In the genomic region with DNA sequence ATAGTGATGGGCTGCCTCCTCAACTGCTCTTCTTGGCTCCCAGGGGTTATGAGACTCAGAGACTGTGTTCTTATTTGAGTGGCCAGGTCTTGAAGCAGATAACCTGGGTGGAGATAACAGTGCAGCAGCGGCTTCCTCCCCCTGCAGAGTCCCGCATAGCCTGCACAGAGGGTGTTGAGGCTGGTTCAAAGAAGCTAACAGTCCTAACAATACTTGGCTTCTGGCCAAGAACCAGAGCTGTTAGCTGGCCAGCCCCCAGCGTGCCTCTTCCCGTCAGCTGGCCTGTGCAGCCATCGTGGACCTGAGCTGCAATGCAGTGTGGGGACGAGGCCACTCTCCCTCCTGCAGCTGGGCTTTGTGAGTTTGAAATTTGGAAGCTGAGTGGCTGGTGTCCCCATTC, we compare ENCODE assay signal across 8 mouse cellular contexts. TPM values are rescaled to one million over a fixed set of nuclear protein-coding genes. Genes with fewer than 3 reads are reported as not detected.
DNase-seq lines count a peak whose midpoint lies in the region; ATAC-seq and TF ChIP-seq lines count a peak whose summit lies in the region.

No protein-coding gene starts in this region.

- 27% methylated on average over 6 of the region's 6 CpGs for WGBS in midbrain, embryonic 12.5 days
- WGBS in midbrain, embryonic 11.5 days, result 46% methylated on average over 6 of the region's 6 CpGs
- 11% methylated on average over 6 of the region's 6 CpGs for WGBS in forebrain, postnatal 0 days
- 11% methylated on average over 6 of the region's 6 CpGs for WGBS in hindbrain, embryonic 16.5 days
- WGBS in lung, embryonic 14.5 days, result 5% methylated on average over 6 of the region's 6 CpGs
- 3% methylated on average over 6 of the region's 6 CpGs for WGBS in stomach, embryonic 16.5 days

- TF ChIP-seq CTCF in forebrain, postnatal 0 days (IDR thresholded peaks at IDR 0.05; ENCODE audit: low read depth), result no peak
- no peak for TF ChIP-seq CTCF in lung, embryonic 14.5 days (IDR thresholded peaks at IDR 0.05; ENCODE audit: low read depth)

- H3K27me3 ChIP-seq in midbrain, embryonic 12.5 days, result peaks cover 6% of the 10 kb centered on the region; the same call in 1 of the 2 replicates
- no peaks in the 10 kb centered on the region for H3K27me3 ChIP-seq in midbrain, embryonic 11.5 days (ENCODE audit: control insufficient read depth, insufficient read depth, low read length)
- H3K27me3 ChIP-seq in forebrain, postnatal 0 days (ENCODE audit: insufficient read depth, low read length), result no peaks in the 10 kb centered on the region
- no peaks in the 10 kb centered on the region for H3K27me3 ChIP-seq in hindbrain, embryonic 16.5 days (replicated peaks; ENCODE audit: control insufficient read depth, insufficient read depth, low read length)
- no peaks in the 10 kb centered on the region for H3K27me3 ChIP-seq in lung, embryonic 14.5 days (ENCODE audit: insufficient read depth, low read length)
- no peaks in the 10 kb centered on the region for H3K27me3 ChIP-seq in stomach, embryonic 16.5 days (ENCODE audit: control insufficient read depth, insufficient read depth, low read length)

- H3K4me1 ChIP-seq in midbrain, embryonic 12.5 days, result peaks cover 13% of the 10 kb centered on the region
- H3K4me1 ChIP-seq in midbrain, embryonic 11.5 days (ENCODE audit: control insufficient read depth, insufficient read depth, low read length), result 0 out of 2 replicates have a peak, but pooled peaks cover 3% of the 10 kb centered on the region
- H3K4me1 ChIP-seq in forebrain, postnatal 0 days (ENCODE audit: insufficient read depth), result peaks cover 13% of the 10 kb centered on the region
- peaks cover 14% of the 10 kb centered on the region for H3K4me1 ChIP-seq in hindbrain, embryonic 16.5 days (ENCODE audit: control insufficient read depth, insufficient read depth, low read depth, low read length)
- peaks cover 30% of the 10 kb centered on the region for H3K4me1 ChIP-seq in lung, embryonic 14.5 days (ENCODE audit: insufficient read depth)
- peaks cover 28% of the 10 kb centered on the region for H3K4me1 ChIP-seq in stomach, embryonic 16.5 days (ENCODE audit: control insufficient read depth, insufficient read depth, low read length)

- ATAC-seq in midbrain, embryonic 12.5 days (ENCODE audit: low FRiP score, low read depth), result 0 out of 2 replicates have a peak, but pooled peaks have one; percentile 52
- ATAC-seq in midbrain, embryonic 11.5 days (ENCODE audit: low FRiP score), result no peak
- ATAC-seq in forebrain, postnatal 0 days, result peak; percentile 62
- peak; percentile 70 for ATAC-seq in hindbrain, embryonic 16.5 days
- peak; percentile 79 for ATAC-seq in lung, embryonic 14.5 days (ENCODE audit: insufficient read depth)
- peak; percentile 80 for ATAC-seq in stomach, embryonic 16.5 days (ENCODE audit: insufficient read depth, low FRiP score)

- no peaks in the 10 kb centered on the region for H3K36me3 ChIP-seq in midbrain, embryonic 12.5 days
- H3K36me3 ChIP-seq in midbrain, embryonic 11.5 days (ENCODE audit: control insufficient read depth, insufficient read depth, low read length), result no peaks in the 10 kb centered on the region
- no peaks in the 10 kb centered on the region for H3K36me3 ChIP-seq in forebrain, postnatal 0 days (ENCODE audit: insufficient read depth)
- H3K36me3 ChIP-seq in hindbrain, embryonic 16.5 days (ENCODE audit: control insufficient read depth, insufficient read depth, low read length), result no peaks in the 10 kb centered on the region
- H3K36me3 ChIP-seq in lung, embryonic 14.5 days (ENCODE audit: insufficient read depth), result no peaks in the 10 kb centered on the region
- H3K36me3 ChIP-seq in stomach, embryonic 16.5 days (ENCODE audit: control insufficient read depth, insufficient read depth, low read length), result no peaks in the 10 kb centered on the region

- H3K4me2 ChIP-seq in midbrain, embryonic 12.5 days (replicated peaks), result no peak overlapping the region
- no peak overlapping the region for H3K4me2 ChIP-seq in midbrain, embryonic 11.5 days
- H3K4me2 ChIP-seq in forebrain, postnatal 0 days (ENCODE audit: low read depth), result no peak overlapping the region
- H3K4me2 ChIP-seq in hindbrain, embryonic 16.5 days (ENCODE audit: low read length), result no peak overlapping the region
- 0 out of 2 replicates have a peak overlapping the region, but pooled peaks have one; percentile 1 for H3K4me2 ChIP-seq in lung, embryonic 14.5 days
- H3K4me2 ChIP-seq in stomach, embryonic 16.5 days (ENCODE audit: low read depth, low read length), result no peak overlapping the region

- no peak overlapping the region for H3K4me3 ChIP-seq in midbrain, embryonic 12.5 days
- H3K4me3 ChIP-seq in midbrain, embryonic 11.5 days (ENCODE audit: low read depth, low read length), result no peak overlapping the region
- no peak overlapping the region for H3K4me3 ChIP-seq in forebrain, postnatal 0 days (ENCODE audit: low read depth, low read length)
- H3K4me3 ChIP-seq in hindbrain, embryonic 16.5 days (ENCODE audit: low read length), result no peak overlapping the region
- H3K4me3 ChIP-seq in lung, embryonic 14.5 days (ENCODE audit: low read depth, low read length), result no peak overlapping the region
- no peak overlapping the region for H3K4me3 ChIP-seq in stomach, embryonic 16.5 days (replicated peaks; ENCODE audit: low read length)

- no peak overlapping the region for H3K9ac ChIP-seq in midbrain, embryonic 12.5 days (replicated peaks)
- no peak overlapping the region for H3K9ac ChIP-seq in midbrain, embryonic 11.5 days (ENCODE audit: low read length)
- H3K9ac ChIP-seq in forebrain, postnatal 0 days, result no peak overlapping the region
- no peak overlapping the region for H3K9ac ChIP-seq in hindbrain, embryonic 16.5 days (ENCODE audit: low read depth, low read length)
- no peak overlapping the region for H3K9ac ChIP-seq in lung, embryonic 14.5 days
- H3K9ac ChIP-seq in stomach, embryonic 16.5 days (ENCODE audit: low read length), result no peak overlapping the region

- DNase-seq in midbrain, embryonic 11.5 days (ENCODE audit: low spot score, missing footprints), result no peak
- peak; percentile 58 for DNase-seq in forebrain, postnatal 0 days
- DNase-seq in lung, embryonic 14.5 days, result peak; percentile 95
- no peak for DNase-seq in right cerebral cortex, postnatal 25 days
- DNase-seq in frontal cortex, postnatal 36 days (ENCODE audit: low spot score in 2 of 2), result no peak

- H3K9me3 ChIP-seq in midbrain, embryonic 12.5 days, result no peaks in the 10 kb centered on the region
- no peaks in the 10 kb centered on the region for H3K9me3 ChIP-seq in midbrain, embryonic 11.5 days (ENCODE audit: control insufficient read depth, low read length)
- no peaks in the 10 kb centered on the region for H3K9me3 ChIP-seq in forebrain, postnatal 0 days (ENCODE audit: low read length)
- no peaks in the 10 kb centered on the region for H3K9me3 ChIP-seq in hindbrain, embryonic 16.5 days (ENCODE audit: control insufficient read depth, low read length)
- H3K9me3 ChIP-seq in lung, embryonic 14.5 days (ENCODE audit: low read depth, low read length), result no peaks in the 10 kb centered on the region
- H3K9me3 ChIP-seq in stomach, embryonic 16.5 days (replicated peaks; ENCODE audit: control insufficient read depth, low read length), result no peaks in the 10 kb centered on the region

- 0 out of 2 replicates have a peak overlapping the region, but pooled peaks have one; percentile 17 for H3K27ac ChIP-seq in midbrain, embryonic 12.5 days (replicated peaks)
- H3K27ac ChIP-seq in midbrain, embryonic 11.5 days (ENCODE audit: low read depth, low read length), result no peak overlapping the region
- peak overlapping the region; percentile 29 for H3K27ac ChIP-seq in forebrain, postnatal 0 days (ENCODE audit: low read depth, low read length)
- peak overlapping the region; percentile 21; the same call in 1 of the 2 replicates for H3K27ac ChIP-seq in hindbrain, embryonic 16.5 days (ENCODE audit: low read depth, low read length)
- H3K27ac ChIP-seq in lung, embryonic 14.5 days (ENCODE audit: low read depth), result peak overlapping the region; percentile 71
- H3K27ac ChIP-seq in stomach, embryonic 16.5 days (ENCODE audit: low read length), result peak overlapping the region; percentile 79

RNA-seq across cellular contexts. Expression of a gene that starts 18.6 kb away (rescaled TPM):
- 6.7 and 7.6 TPM in 2 replicates for polyA plus RNA-seq in midbrain, embryonic 12.5 days (2016; fragmentation: Nextera tagmentation; extraction: Ambion mirVana)
- 3.9 and 5.9 TPM in 2 replicates for polyA plus RNA-seq in midbrain, embryonic 11.5 days (2014; fragmentation: Nextera tagmentation; extraction: Ambion mirVana)
- 24.5 and 32.9 TPM in 2 replicates for total RNA-seq in forebrain, postnatal 0 days (2014; rRNA removed)
- 12.7 and 14.8 TPM in 2 replicates for polyA plus RNA-seq in forebrain, postnatal 0 days (2015; fragmentation: Nextera tagmentation; extraction: Ambion mirVana)
- 9.6 and 11.8 TPM in 2 replicates for polyA plus RNA-seq in hindbrain, embryonic 16.5 days (2015; fragmentation: Nextera tagmentation; extraction: Ambion mirVana)
- 19.2 and 21.0 TPM in 2 replicates for polyA plus RNA-seq in lung, embryonic 14.5 days (2014; fragmentation: Nextera tagmentation; extraction: Ambion mirVana)
- polyA plus RNA-seq in stomach, embryonic 16.5 days (2015; fragmentation: Nextera tagmentation; extraction: Ambion mirVana), result 3.6 and 4.0 TPM in 2 replicates

RNA-seq across cellular contexts. Expression of a gene that starts 25.8 kb away (rescaled TPM):
- polyA plus RNA-seq in midbrain, embryonic 12.5 days (2016; fragmentation: Nextera tagmentation; extraction: Ambion mirVana), result 0.14 TPM in 1 of 2 replicates, not detected in the other
- not detected in 2 replicates for polyA plus RNA-seq in midbrain, embryonic 11.5 days (2014; fragmentation: Nextera tagmentation; extraction: Ambion mirVana)
- not detected in 2 replicates for total RNA-seq in forebrain, postnatal 0 days (2014; rRNA removed)
- polyA plus RNA-seq in forebrain, postnatal 0 days (2015; fragmentation: Nextera tagmentation; extraction: Ambion mirVana), result 0.12 and 0.15 TPM in 2 replicates
- polyA plus RNA-seq in hindbrain, embryonic 16.5 days (2015; fragmentation: Nextera tagmentation; extraction: Ambion mirVana), result 0.21 and 3.5 TPM in 2 replicates
- 0.17 and 0.18 TPM in 2 replicates for polyA plus RNA-seq in lung, embryonic 14.5 days (2014; fragmentation: Nextera tagmentation; extraction: Ambion mirVana)
- 0.60 and 9.8 TPM in 2 replicates for polyA plus RNA-seq in stomach, embryonic 16.5 days (2015; fragmentation: Nextera tagmentation; extraction: Ambion mirVana)

RNA-seq across cellular contexts. Expression of a gene that starts 44.5 kb away (rescaled TPM):
- polyA plus RNA-seq in midbrain, embryonic 12.5 days (2016; fragmentation: Nextera tagmentation; extraction: Ambion mirVana), result 0.09 and 0.27 TPM in 2 replicates
- polyA plus RNA-seq in midbrain, embryonic 11.5 days (2014; fragmentation: Nextera tagmentation; extraction: Ambion mirVana), result 0.10 and 0.15 TPM in 2 replicates
- total RNA-seq in forebrain, postnatal 0 days (2014; rRNA removed), result 7.5 and 7.8 TPM in 2 replicates
- polyA plus RNA-seq in forebrain, postnatal 0 days (2015; fragmentation: Nextera tagmentation; extraction: Ambion mirVana), result 23.9 and 26.2 TPM in 2 replicates
- polyA plus RNA-seq in hindbrain, embryonic 16.5 days (2015; fragmentation: Nextera tagmentation; extraction: Ambion mirVana), result 10.2 and 10.3 TPM in 2 replicates
- polyA plus RNA-seq in lung, embryonic 14.5 days (2014; fragmentation: Nextera tagmentation; extraction: Ambion mirVana), result 0.61 and 0.70 TPM in 2 replicates
- 0.04 and 0.10 TPM in 2 replicates for polyA plus RNA-seq in stomach, embryonic 16.5 days (2015; fragmentation: Nextera tagmentation; extraction: Ambion mirVana)

Comparison
In these comparisons a context has a peak if more than half of its experiments do, and no peak if none do; other contexts are left out.
1. DNase-seq: peak in forebrain, postnatal 0 days (single experiment) and lung, embryonic 14.5 days (single experiment); none in midbrain, embryonic 11.5 days (single experiment), right cerebral cortex, postnatal 25 days (single experiment) and frontal cortex, postnatal 36 days (0 of 2).